Mouse (Mus musculus): ENCODE data around the gene Gm16503. TPM values are rescaled to one million over a fixed set of nuclear protein-coding genes. Genes with fewer than 3 reads are reported as not detected.

Gene Gm16503
- polyA plus RNA-seq (2014; fragmentation: Illumina TruSeq; extraction: RNeasy Lipid Tissue Mini Kit (QIAGEN cat#74804); ENCODE audit: low replicate concordance), result 0.15 TPM

GRCm38 (mm10) chr4:147539918-147540317 is at the start of gene Gm16503:
Gene Gm16503 (plus strand): TSS chr4:147540218.

GRCm38 (mm10) chr4:147492117-147492516 is 47.9 kb upstream of the Gm16503 start, which contains the start of gene Zfp982:
Gene Zfp982 (plus strand): TSS chr4:147492417.

GRCm38 (mm10) chr4:147553071-147553470 is 13.1 kb downstream of the Gm16503 start, which contains the start of gene Zfp985:
Gene Zfp985 (plus strand): TSS chr4:147553277.

Other genes with a start within 250 kb of the Gm16503 start
- gene Zfp988, start 234.5 kb upstream of the Gm16503 start, polyA plus RNA-seq (2014; fragmentation: Illumina TruSeq; extraction: RNeasy Lipid Tissue Mini Kit (QIAGEN cat#74804); ENCODE audit: low replicate concordance), result 0.30 TPM
- gene Zfp978, start 178.9 kb upstream of the Gm16503 start, polyA plus RNA-seq (2014; fragmentation: Illumina TruSeq; extraction: RNeasy Lipid Tissue Mini Kit (QIAGEN cat#74804); ENCODE audit: low replicate concordance), result not detected
- gene Zfp982, start 47.8 kb upstream of the Gm16503 start, polyA plus RNA-seq (2014; fragmentation: Illumina TruSeq; extraction: RNeasy Lipid Tissue Mini Kit (QIAGEN cat#74804); ENCODE audit: low replicate concordance), result 6.3 TPM
- gene Zfp985, start 13.1 kb downstream of the Gm16503 start, polyA plus RNA-seq (2014; fragmentation: Illumina TruSeq; extraction: RNeasy Lipid Tissue Mini Kit (QIAGEN cat#74804); ENCODE audit: low replicate concordance), result 0.52 TPM
- 5.9 TPM for gene Zfp979, start 102.3 kb downstream of the Gm16503 start, polyA plus RNA-seq (2014; fragmentation: Illumina TruSeq; extraction: RNeasy Lipid Tissue Mini Kit (QIAGEN cat#74804); ENCODE audit: low replicate concordance)
- gene Zfp534, start 162.3 kb downstream of the Gm16503 start, polyA plus RNA-seq (2014; fragmentation: Illumina TruSeq; extraction: RNeasy Lipid Tissue Mini Kit (QIAGEN cat#74804); ENCODE audit: low replicate concordance), result not detected

All from small intestine, adult 10 weeks (tissue).